In genomic region chr11:88425631-88426101, GRCm38 (mm10) we compare ENCODE assay signal across 8 mouse cellular contexts.
DNase-seq lines count a peak whose midpoint lies in the region; ATAC-seq and TF ChIP-seq lines count a peak whose summit lies in the region.

No protein-coding gene starts in this region.

- no peak overlapping the region for H3K9ac ChIP-seq in liver, embryonic 15.5 days
- no peak overlapping the region for H3K9ac ChIP-seq in liver, embryonic 12.5 days
- H3K9ac ChIP-seq in forebrain, embryonic 16.5 days (replicated peaks; ENCODE audit: low read depth, low read length), result no peak overlapping the region
- H3K9ac ChIP-seq in hindbrain, postnatal 0 days (replicated peaks; ENCODE audit: low read length), result no peak overlapping the region

- TF ChIP-seq CTCF in hindbrain, postnatal 0 days (IDR thresholded peaks at IDR 0.05; ENCODE audit: low read depth), result no peak

- H3K27ac ChIP-seq in liver, embryonic 15.5 days (replicated peaks), result no peak overlapping the region
- H3K27ac ChIP-seq in liver, embryonic 12.5 days, result no peak overlapping the region
- H3K27ac ChIP-seq in forebrain, embryonic 16.5 days (ENCODE audit: low read length), result no peak overlapping the region
- peak overlapping the region; percentile 58 for H3K27ac ChIP-seq in hindbrain, postnatal 0 days

- peaks cover 18% of the 10 kb centered on the region for H3K4me1 ChIP-seq in liver, embryonic 15.5 days (replicated peaks)
- H3K4me1 ChIP-seq in liver, embryonic 12.5 days, result peaks cover 15% of the 10 kb centered on the region
- peaks cover 44% of the 10 kb centered on the region for H3K4me1 ChIP-seq in forebrain, embryonic 16.5 days (replicated peaks; ENCODE audit: control insufficient read depth, insufficient read depth, low read length)
- peaks cover 48% of the 10 kb centered on the region for H3K4me1 ChIP-seq in hindbrain, postnatal 0 days (ENCODE audit: insufficient read depth, low read length)

- WGBS in liver, embryonic 15.5 days (ENCODE audit: insufficient replicate concordance), result 36% methylated on average over 9 of the region's 9 CpGs
- 42% methylated on average over 9 of the region's 9 CpGs for WGBS in liver, embryonic 12.5 days (ENCODE audit: insufficient replicate concordance)
- WGBS in forebrain, embryonic 16.5 days, result 34% methylated on average over 9 of the region's 9 CpGs
- WGBS in hindbrain, postnatal 0 days, result 32% methylated on average over 9 of the region's 9 CpGs

- ATAC-seq in liver, embryonic 15.5 days (ENCODE audit: insufficient read depth), result peak; percentile 31; the same call in 1 of the 2 replicates
- ATAC-seq in liver, embryonic 12.5 days, result no peak
- 0 out of 2 replicates have a peak, but pooled peaks have one; percentile 5 for ATAC-seq in forebrain, embryonic 16.5 days
- ATAC-seq in hindbrain, postnatal 0 days, result no peak
- ATAC-seq in megakaryocyte-erythroid progenitor cell, adult 5-6 weeks (replicated peaks; ENCODE audit: low FRiP score, low TSS enrichment, poor library complexity, severe bottlenecking), result peak; percentile 83
- no peak for ATAC-seq in activated CD4-positive, CD25-positive, alpha-beta regulatory T cell, adult 4 months
- ATAC-seq in inflammation-experienced regulatory T-cells, adult 6 months, result no peak

- no peaks in the 10 kb centered on the region for H3K9me3 ChIP-seq in liver, embryonic 15.5 days (replicated peaks)
- no peaks in the 10 kb centered on the region for H3K9me3 ChIP-seq in liver, embryonic 12.5 days (replicated peaks)
- H3K9me3 ChIP-seq in forebrain, embryonic 16.5 days (ENCODE audit: control insufficient read depth, low read length), result no peaks in the 10 kb centered on the region
- H3K9me3 ChIP-seq in hindbrain, postnatal 0 days (ENCODE audit: low read length), result no peaks in the 10 kb centered on the region

- H3K4me3 ChIP-seq in liver, embryonic 15.5 days (replicated peaks), result no peak overlapping the region
- no peak overlapping the region for H3K4me3 ChIP-seq in liver, embryonic 12.5 days
- no peak overlapping the region for H3K4me3 ChIP-seq in forebrain, embryonic 16.5 days (replicated peaks; ENCODE audit: low read length)
- H3K4me3 ChIP-seq in hindbrain, postnatal 0 days (ENCODE audit: low read length), result no peak overlapping the region

- no peaks in the 10 kb centered on the region for H3K27me3 ChIP-seq in liver, embryonic 15.5 days
- no peaks in the 10 kb centered on the region for H3K27me3 ChIP-seq in liver, embryonic 12.5 days (replicated peaks)
- H3K27me3 ChIP-seq in forebrain, embryonic 16.5 days (replicated peaks; ENCODE audit: control insufficient read depth, insufficient read depth, low read length), result no peaks in the 10 kb centered on the region
- H3K27me3 ChIP-seq in hindbrain, postnatal 0 days (ENCODE audit: insufficient read depth, low read length), result no peaks in the 10 kb centered on the region

- no peaks in the 10 kb centered on the region for H3K36me3 ChIP-seq in liver, embryonic 15.5 days (replicated peaks)
- no peaks in the 10 kb centered on the region for H3K36me3 ChIP-seq in liver, embryonic 12.5 days
- H3K36me3 ChIP-seq in forebrain, embryonic 16.5 days (ENCODE audit: control insufficient read depth, insufficient read depth), result no peaks in the 10 kb centered on the region
- no peaks in the 10 kb centered on the region for H3K36me3 ChIP-seq in hindbrain, postnatal 0 days (ENCODE audit: insufficient read depth, low read length)

- no peak overlapping the region for H3K4me2 ChIP-seq in liver, embryonic 15.5 days
- no peak overlapping the region for H3K4me2 ChIP-seq in liver, embryonic 12.5 days
- no peak overlapping the region for H3K4me2 ChIP-seq in forebrain, embryonic 16.5 days (ENCODE audit: low read length)
- no peak overlapping the region for H3K4me2 ChIP-seq in hindbrain, postnatal 0 days (ENCODE audit: low read depth, low read length)

- DNase-seq in hindbrain, postnatal 0 days (ENCODE audit: low spot score), result peak; percentile 64
- no peak for DNase-seq in frontal cortex, postnatal 14 days (ENCODE audit: low spot score in 2 of 2)

Comparison
In these comparisons a context has a peak if more than half of its experiments do, and no peak if none do; other contexts are left out.
1. ATAC-seq: peak in liver, embryonic 15.5 days (single experiment), forebrain, embryonic 16.5 days (single experiment) and megakaryocyte-erythroid progenitor cell, adult 5-6 weeks (single experiment); none in liver, embryonic 12.5 days (single experiment), hindbrain, postnatal 0 days (single experiment), activated CD4-positive, CD25-positive, alpha-beta regulatory T cell, adult 4 months (single experiment) and inflammation-experienced regulatory T-cells, adult 6 months (single experiment).